Mouse (Mus musculus): ENCODE data around the gene Asphd2.
A peak's percentile ranks its signal among the peaks of the same experiment; 100 is the strongest.

Asphd2 gene

GRCm38 (mm10) chr5:112349169-112349568 lies 45.5 kb downstream of the Asphd2 start:
- no peak for DNase-seq (ENCODE audit: low spot score)

GRCm38 (mm10) chr5:112346211-112346965 lies 48.3 kb downstream of the Asphd2 start:
- no peak for DNase-seq (ENCODE audit: low spot score)

GRCm38 (mm10) chr5:112344092-112344960 lies 50.3 kb downstream of the Asphd2 start:
- DNase-seq (ENCODE audit: low spot score), result no peak

DNA sequence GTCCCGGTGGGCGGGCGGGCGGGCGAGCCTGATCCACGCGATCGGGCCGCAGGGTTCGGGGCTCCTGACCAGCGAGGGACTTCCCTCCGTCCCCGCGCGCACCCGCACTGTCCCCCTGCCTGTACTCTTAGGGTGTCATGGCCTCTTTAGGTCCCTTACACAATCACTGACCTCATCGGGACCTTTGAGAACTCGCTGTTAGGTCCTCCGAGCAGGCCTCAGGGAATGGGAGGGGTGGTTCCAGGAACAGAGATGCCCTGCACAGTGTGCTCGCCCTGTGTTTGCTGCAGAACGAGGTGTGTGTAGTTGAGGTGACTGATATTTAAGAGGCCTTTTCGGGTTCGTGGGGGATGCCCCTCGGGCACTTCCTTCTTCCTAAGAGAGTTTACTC lies 51.5 kb downstream of the Asphd2 start:
- no peak for DNase-seq (ENCODE audit: low spot score)

DNA sequence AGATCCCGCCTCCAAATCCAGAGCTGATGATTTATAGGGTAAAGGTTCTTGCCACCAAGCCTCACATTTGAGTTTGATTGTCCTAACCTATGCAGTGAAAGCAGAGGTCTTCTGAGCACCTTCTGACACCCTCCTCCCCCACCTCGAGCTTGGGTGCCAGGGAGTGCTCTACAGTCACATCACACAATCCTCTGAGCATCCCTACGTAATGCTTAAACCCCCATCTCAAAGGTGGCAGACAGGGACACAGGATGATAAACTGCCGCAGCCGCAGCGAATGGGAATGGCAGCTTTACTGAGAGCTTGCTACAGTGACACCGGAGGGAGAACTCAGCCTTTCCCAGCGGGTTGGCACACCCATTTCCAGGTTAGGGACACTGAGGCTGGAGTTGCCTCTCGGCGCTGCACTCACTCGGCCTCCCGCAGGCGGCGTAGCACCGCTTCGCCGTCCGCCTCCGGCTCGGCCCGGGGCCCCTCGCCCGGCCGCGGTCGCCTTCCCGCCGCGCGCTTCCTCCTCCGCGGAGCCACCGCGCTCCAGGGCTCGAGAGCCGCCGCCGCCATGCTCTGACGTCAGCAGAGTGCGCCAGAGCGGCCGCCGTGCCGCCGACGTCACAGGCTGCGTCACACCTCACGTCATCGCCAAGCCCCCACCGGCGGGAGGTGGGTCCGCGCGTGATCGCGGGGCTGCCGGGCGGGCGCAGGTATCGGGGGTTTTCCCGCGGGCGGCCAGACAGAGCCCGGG lies 52.0 kb downstream of the Asphd2 start, which contains the start of the genes Srrd and Hps4:
Gene Srrd (minus strand): TSS at position 578 of the 742 bp plus-strand sequence.
Gene Hps4 (plus strand): TSS at position 621 of the 742 bp plus-strand sequence.
- peak; percentile 66 for DNase-seq (ENCODE audit: low spot score)

DNA sequence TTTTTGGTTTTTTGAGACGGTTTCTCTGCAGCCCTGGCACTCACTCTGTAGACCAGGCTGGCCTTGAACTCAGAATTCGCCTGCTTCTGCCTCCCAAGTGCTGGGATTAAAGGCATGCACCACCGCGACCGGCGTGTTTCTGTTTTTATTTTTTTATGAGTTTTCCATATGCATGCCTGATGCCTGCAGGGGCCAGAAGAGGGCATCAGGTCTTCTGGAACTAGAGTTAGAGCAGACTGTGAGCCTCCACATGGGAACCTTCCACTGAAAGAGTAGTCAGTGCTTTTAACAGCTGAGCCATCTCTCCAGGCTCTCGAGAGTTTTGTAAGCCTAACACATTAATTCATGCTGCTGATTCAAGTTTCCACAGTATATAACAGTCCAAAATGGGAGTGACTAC lies 55.5 kb downstream of the Asphd2 start:
- no peak for DNase-seq (ENCODE audit: low spot score)

- no peak for DNase-seq (ENCODE audit: low spot score)
Measured at GRCm38 (mm10) chr5:112337004-112337403, 57.7 kb downstream of the Asphd2 start.

DNA sequence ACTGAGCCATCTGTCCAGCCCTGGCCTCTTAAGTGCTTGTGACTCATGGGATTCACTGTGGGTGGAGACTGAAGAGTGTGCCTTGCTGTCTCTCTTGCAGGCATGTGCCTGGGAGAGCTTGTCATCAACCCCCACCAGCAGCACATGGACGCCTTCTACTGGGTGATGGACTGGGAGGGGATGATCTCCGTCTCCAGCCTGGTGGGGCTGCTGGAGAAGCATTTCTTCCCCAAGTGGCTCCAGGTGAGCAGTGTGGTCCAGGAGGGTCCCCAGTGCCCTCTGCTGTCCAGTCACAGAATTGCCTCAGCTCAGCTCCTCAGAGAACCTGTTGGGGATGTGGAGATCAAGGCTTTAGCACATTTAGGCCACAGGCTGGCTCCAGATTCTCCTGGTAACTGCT lies 59.2 kb downstream of the Asphd2 start:
- no peak for DNase-seq (ENCODE audit: low spot score)
